Mouse (Mus musculus): Measurements from ENCODE around the gene Taar4. TPM values are rescaled to one million over a fixed set of nuclear protein-coding genes. Genes with fewer than 3 reads are reported as not detected.
A peak's percentile ranks its signal among the peaks of the same experiment; 100 is the strongest.

The Taar4 gene
- polyA plus RNA-seq, 1 experiment from 2014 or later = not detected

- H3K9ac ChIP-seq = no peak overlapping the region
- WGBS (ENCODE audit: insufficient replicate concordance) = 70% methylated on average over 6 of the region's 6 CpGs
- ATAC-seq = no peak
- no peak overlapping the region for H3K4me3 ChIP-seq
- no peaks in the 10 kb centered on the region for H3K36me3 ChIP-seq
- no peaks in the 10 kb centered on the region for H3K4me1 ChIP-seq
- no peak overlapping the region for H3K27ac ChIP-seq
- H3K4me2 ChIP-seq = no peak overlapping the region
- no peaks in the 10 kb centered on the region for H3K9me3 ChIP-seq (replicated peaks)
- H3K27me3 ChIP-seq (replicated peaks) = no peaks in the 10 kb centered on the region
These were observed 4.8 kb downstream of the Taar4 start for GRCm38 (mm10) chr10:23964921-23965610.

GRCm38 (mm10) chr10:23970656-23971165 is 10.4 kb downstream of the Taar4 start, which contains the start of gene Taar5:
TSS of gene Taar5 (plus strand) at chr10:23970706.
- WGBS (ENCODE audit: insufficient replicate concordance) = 70% methylated on average over 11 of the region's 11 CpGs
- Histone ChIP-seq H3K27ac (no peak within 1 kb of the TSS), H3K9ac (no peak within 1 kb of the TSS), H3K4me3 (no peak within 1 kb of the TSS), H3K27me3 (replicated peaks) (no peaks in the 10 kb centered on the region), H3K9me3 (replicated peaks) (no peaks in the 10 kb centered on the region), H3K4me1 (no peaks in the 10 kb centered on the region), H3K36me3 (no peaks in the 10 kb centered on the region), H3K4me2 (no peak within 1 kb of the TSS)
- ATAC-seq = no peak

GRCm38 (mm10) chr10:23971256-23971655 is 11.0 kb downstream of the Taar4 start:
- 60% methylated on average over 5 of the region's 5 CpGs for WGBS (ENCODE audit: insufficient replicate concordance)
- no peaks in the 10 kb centered on the region for H3K9me3 ChIP-seq (replicated peaks)

GRCm38 (mm10) chr10:23977958-23978357 is 17.7 kb downstream of the Taar4 start:
- no peaks in the 10 kb centered on the region for H3K9me3 ChIP-seq (replicated peaks)
- H3K4me2 ChIP-seq = no peak overlapping the region
- no peak overlapping the region for H3K9ac ChIP-seq
- no peak overlapping the region for H3K27ac ChIP-seq
- H3K36me3 ChIP-seq = no peaks in the 10 kb centered on the region
- H3K4me1 ChIP-seq = no peaks in the 10 kb centered on the region
- no peak for ATAC-seq
- no peaks in the 10 kb centered on the region for H3K27me3 ChIP-seq (replicated peaks)
- H3K4me3 ChIP-seq = no peak overlapping the region
- 55% methylated on average over 4 of the region's 4 CpGs for whole genome bisulfite sequencing (ENCODE audit: insufficient replicate concordance)

More at GRCm38 (mm10) chr10:23971256-23971655, 11.0 kb downstream of the Taar4 start:
- no peak overlapping the region for H3K9ac ChIP-seq
- no peak overlapping the region for H3K4me3 ChIP-seq
- H3K4me2 ChIP-seq = no peak overlapping the region
- H3K36me3 ChIP-seq = no peaks in the 10 kb centered on the region
- no peak for ATAC-seq
- no peak overlapping the region for H3K27ac ChIP-seq
- H3K27me3 ChIP-seq (replicated peaks) = no peaks in the 10 kb centered on the region
- no peaks in the 10 kb centered on the region for H3K4me1 ChIP-seq

GRCm38 (mm10) chr10:23978901-23979705 is 18.8 kb downstream of the Taar4 start:
- peak; percentile 68 for ATAC-seq
- Histone ChIP-seq H3K27me3 (replicated peaks) (no peaks in the 10 kb centered on the region), H3K4me3 (no peak overlapping the region), H3K9ac (no peak overlapping the region), H3K27ac (no peak overlapping the region), H3K9me3 (replicated peaks) (no peaks in the 10 kb centered on the region), H3K4me1 (no peaks in the 10 kb centered on the region), H3K4me2 (no peak overlapping the region), H3K36me3 (no peaks in the 10 kb centered on the region)
- WGBS (ENCODE audit: insufficient replicate concordance) = 37% methylated on average over 16 of the region's 16 CpGs

- no peaks in the 10 kb centered on the region for H3K9me3 ChIP-seq (replicated peaks)
- ATAC-seq = no peak
- no peaks in the 10 kb centered on the region for H3K36me3 ChIP-seq
- H3K4me1 ChIP-seq = no peaks in the 10 kb centered on the region
- H3K27me3 ChIP-seq (replicated peaks) = no peaks in the 10 kb centered on the region
- no peak within 1 kb of the TSS for H3K9ac ChIP-seq
- H3K27ac ChIP-seq = no peak within 1 kb of the TSS
- 58% methylated on average over 8 of the region's 8 CpGs for WGBS (ENCODE audit: insufficient replicate concordance)
- no peak within 1 kb of the TSS for H3K4me2 ChIP-seq
- H3K4me3 ChIP-seq = no peak within 1 kb of the TSS
These were observed 25.3 kb downstream of the Taar4 start, which contains the start of gene Taar6 for GRCm38 (mm10) chr10:23985546-23985945. TSS of gene Taar6 (minus strand) at chr10:23985646.

- Histone ChIP-seq H3K27me3 (replicated peaks) (no peaks in the 10 kb centered on the region), H3K4me3 (no peak overlapping the region), H3K4me2 (no peak overlapping the region), H3K9ac (no peak overlapping the region), H3K36me3 (no peaks in the 10 kb centered on the region), H3K4me1 (no peaks in the 10 kb centered on the region), H3K9me3 (replicated peaks) (no peaks in the 10 kb centered on the region), H3K27ac (no peak overlapping the region)
- no peak for ATAC-seq
- 45% methylated on average over 5 of the region's 5 CpGs for WGBS (ENCODE audit: insufficient replicate concordance)
These were observed 26.1 kb downstream of the Taar4 start for GRCm38 (mm10) chr10:23986419-23986818.

GRCm38 (mm10) chr10:23993381-23993780 is 33.1 kb downstream of the Taar4 start, which contains the start of gene Taar7a:
TSS of gene Taar7a (minus strand) at chr10:23993481.
- 67% methylated on average over 3 of the region's 3 CpGs for WGBS (ENCODE audit: insufficient replicate concordance)
- no peaks in the 10 kb centered on the region for H3K9me3 ChIP-seq (replicated peaks)
- no peak for ATAC-seq

GRCm38 (mm10) chr10:23999639-24000038 is 39.3 kb downstream of the Taar4 start, which contains the start of gene Taar7b:
TSS of gene Taar7b (plus strand) at chr10:23999939.
- no peak within 1 kb of the TSS for H3K9ac ChIP-seq
- ATAC-seq = no peak
- H3K9me3 ChIP-seq (replicated peaks) = no peaks in the 10 kb centered on the region
- H3K27ac ChIP-seq = no peak within 1 kb of the TSS
- H3K36me3 ChIP-seq = no peaks in the 10 kb centered on the region
- 58% methylated on average over 1 of the region's 1 CpGs for WGBS (ENCODE audit: insufficient replicate concordance)
- H3K4me3 ChIP-seq = no peak within 1 kb of the TSS
- H3K4me2 ChIP-seq = no peak within 1 kb of the TSS
- H3K4me1 ChIP-seq = no peaks in the 10 kb centered on the region
- no peaks in the 10 kb centered on the region for H3K27me3 ChIP-seq (replicated peaks)

More at GRCm38 (mm10) chr10:23993381-23993780, 33.1 kb downstream of the Taar4 start, which contains the start of gene Taar7a:
- no peak within 1 kb of the TSS for H3K9ac ChIP-seq
- H3K4me2 ChIP-seq = no peak within 1 kb of the TSS
- H3K27ac ChIP-seq = no peak within 1 kb of the TSS
- no peak within 1 kb of the TSS for H3K4me3 ChIP-seq
- H3K4me1 ChIP-seq = no peaks in the 10 kb centered on the region
- H3K36me3 ChIP-seq = no peaks in the 10 kb centered on the region
- no peaks in the 10 kb centered on the region for H3K27me3 ChIP-seq (replicated peaks)

GRCm38 (mm10) chr10:24006442-24006841 is 46.1 kb downstream of the Taar4 start:
- Histone ChIP-seq H3K4me3 (no peak overlapping the region), H3K27me3 (replicated peaks) (no peaks in the 10 kb centered on the region), H3K4me1 (peaks cover 28% of the 10 kb centered on the region), H3K36me3 (no peaks in the 10 kb centered on the region), H3K9me3 (replicated peaks) (no peaks in the 10 kb centered on the region), H3K27ac (no peak overlapping the region), H3K9ac (no peak overlapping the region), H3K4me2 (no peak overlapping the region)
- 35% methylated on average over 1 of the region's 1 CpGs for WGBS (ENCODE audit: insufficient replicate concordance)
- ATAC-seq = no peak

GRCm38 (mm10) chr10:24007034-24007433 is 46.7 kb downstream of the Taar4 start:
- peak; percentile 85 for ATAC-seq
- Histone ChIP-seq H3K9me3 (replicated peaks) (no peaks in the 10 kb centered on the region), H3K9ac (no peak overlapping the region), H3K4me2 (0 out of 2 replicates have a peak overlapping the region, but pooled peaks have one; percentile 14), H3K27me3 (replicated peaks) (no peaks in the 10 kb centered on the region), H3K4me1 (peaks cover 28% of the 10 kb centered on the region), H3K27ac (peak overlapping the region; percentile 42; the same call in 1 of the 2 replicates), H3K4me3 (no peak overlapping the region), H3K36me3 (no peaks in the 10 kb centered on the region)
- WGBS (ENCODE audit: insufficient replicate concordance) = 33% methylated on average over 2 of the region's 2 CpGs

GRCm38 (mm10) chr10:24008143-24008542 is 47.8 kb downstream of the Taar4 start:
- peak; percentile 68; the same call in 1 of the 2 replicates for ATAC-seq
- H3K4me2 ChIP-seq = 0 out of 2 replicates have a peak overlapping the region, but pooled peaks have one; percentile 8
- H3K4me3 ChIP-seq = no peak overlapping the region

More at GRCm38 (mm10) chr10:24008143-24008542, 47.8 kb downstream of the Taar4 start:
- Histone ChIP-seq H3K9ac (no peak overlapping the region), H3K9me3 (replicated peaks) (no peaks in the 10 kb centered on the region), H3K36me3 (no peaks in the 10 kb centered on the region), H3K27ac (0 out of 2 replicates have a peak overlapping the region, but pooled peaks have one; percentile 42), H3K4me1 (peaks cover 28% of the 10 kb centered on the region), H3K27me3 (replicated peaks) (no peaks in the 10 kb centered on the region)
- WGBS (ENCODE audit: insufficient replicate concordance) = 48% methylated on average over 1 of the region's 1 CpGs
